Mouse (Mus musculus) ES-CJ7 (cell line): ENCODE data around the gene Exoc7.

Experiments used
- DNase-seq: peaks from one replicate; pipeline ENCODE4 v3.0.0; 2011; ENCODE audit warnings: low read depth, low spot score

Gene Exoc7

GRCm38 (mm10) chr11:116307019-116307725, at the start of gene Exoc7:
Gene Exoc7 (minus strand): TSS chr11:116307233.
- DNase-seq: no peak

GRCm38 (mm10) chr11:116354521-116354920, 47.5 kb upstream of the Exoc7 start:
- no peak for DNase-seq

DNA sequence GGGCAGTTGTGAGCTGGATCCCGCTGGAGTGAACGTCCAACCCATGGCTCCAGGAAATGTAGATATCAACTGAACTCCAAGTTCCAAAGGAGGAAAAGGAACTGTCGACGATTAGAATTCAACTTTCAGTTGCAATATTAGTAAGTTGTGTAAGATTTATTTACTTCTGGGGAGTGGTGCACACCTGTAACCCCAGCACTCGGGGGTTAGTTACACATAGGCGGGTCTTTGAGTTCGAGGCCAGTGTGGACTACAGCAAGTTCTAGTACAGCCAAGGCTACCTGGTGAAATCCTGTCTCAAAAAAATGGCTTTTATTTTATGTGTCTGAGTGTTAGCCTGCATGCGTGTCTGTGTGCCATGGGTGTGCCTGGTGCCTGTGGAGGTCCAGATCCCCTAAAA, 46.5 kb upstream of the Exoc7 start:
- no peak for DNase-seq

- peak; percentile 71 for DNase-seq
These were observed 44.3 kb upstream of the Exoc7 start for GRCm38 (mm10) chr11:116351294-116351693.

GRCm38 (mm10) chr11:116347955-116348354, 40.9 kb upstream of the Exoc7 start:
- no peak for DNase-seq

DNA sequence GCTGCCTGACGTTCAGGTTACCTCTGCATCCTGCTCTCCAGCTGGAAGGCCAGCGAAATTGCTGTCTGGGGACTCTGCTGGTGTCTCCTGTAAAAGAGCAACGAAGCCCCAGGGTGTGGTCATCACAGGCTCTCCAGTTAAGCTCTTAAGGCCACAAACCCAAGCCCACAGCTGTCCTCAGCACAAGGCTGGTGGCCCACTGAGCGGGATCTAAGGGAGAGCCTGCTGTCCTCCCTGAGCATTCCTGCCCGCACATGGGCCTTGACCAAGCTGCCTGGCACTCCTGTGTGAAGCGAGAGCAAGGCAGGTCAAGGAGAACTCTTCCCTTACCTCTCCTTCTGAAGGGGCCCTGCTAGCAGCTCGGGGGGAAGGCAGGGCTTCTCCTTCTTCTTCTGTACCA, 40.0 kb upstream of the Exoc7 start:
- no peak for DNase-seq

DNA sequence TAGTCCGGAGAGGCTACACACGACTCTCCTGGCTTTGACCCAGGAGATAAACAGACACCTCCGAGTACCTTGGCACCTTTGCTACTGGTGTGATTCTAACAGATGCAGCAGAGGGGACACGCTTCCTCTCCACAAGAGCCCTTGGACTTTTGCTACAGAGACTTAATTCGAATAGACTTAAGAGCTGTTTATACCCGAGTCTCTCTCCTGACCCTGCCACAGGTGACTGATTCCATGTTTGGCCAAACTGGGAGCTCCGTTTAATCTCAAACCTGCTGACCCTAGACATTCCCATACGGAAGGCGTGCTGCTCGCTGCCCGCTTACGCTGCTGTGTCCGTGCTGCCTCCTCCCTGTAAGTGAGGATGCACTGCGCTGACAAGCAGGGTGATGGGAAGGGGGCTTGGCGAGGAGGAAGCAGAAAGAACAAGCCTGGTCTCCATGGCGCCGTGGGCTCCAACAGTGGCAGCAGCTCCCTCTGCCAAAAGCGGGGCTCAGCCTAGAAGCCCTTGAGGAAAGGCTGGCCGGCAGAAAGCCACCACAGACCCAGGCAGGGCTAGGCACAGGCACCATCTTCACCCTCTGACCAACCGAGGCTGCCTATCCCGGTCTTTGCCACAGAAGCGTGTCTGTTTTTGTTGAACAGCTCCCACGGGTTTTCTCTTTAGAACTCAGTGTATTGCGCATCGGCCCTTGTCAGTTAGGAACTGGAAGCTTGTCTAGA, 35.2 kb upstream of the Exoc7 start:
- DNase-seq: no peak

DNA sequence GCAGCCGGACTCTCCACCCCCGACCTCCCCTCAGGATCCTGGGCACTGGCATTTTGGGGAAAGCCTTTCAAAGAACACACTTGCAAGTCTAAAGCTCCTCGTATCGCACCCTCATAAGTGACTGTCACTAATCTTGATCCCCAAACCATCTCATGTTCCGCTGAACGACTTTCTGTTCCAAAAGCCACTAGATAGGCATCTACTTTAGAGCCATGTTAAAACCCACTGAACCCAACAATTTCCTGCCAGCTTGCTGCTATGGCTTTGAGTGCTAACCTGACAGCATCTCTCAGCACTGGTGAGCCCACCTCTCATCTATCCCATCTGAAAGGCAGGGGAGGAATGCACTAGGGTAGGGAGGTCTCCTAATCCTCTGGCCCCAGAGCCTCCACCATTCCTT, 30.5 kb upstream of the Exoc7 start:
- no peak for DNase-seq

DNA sequence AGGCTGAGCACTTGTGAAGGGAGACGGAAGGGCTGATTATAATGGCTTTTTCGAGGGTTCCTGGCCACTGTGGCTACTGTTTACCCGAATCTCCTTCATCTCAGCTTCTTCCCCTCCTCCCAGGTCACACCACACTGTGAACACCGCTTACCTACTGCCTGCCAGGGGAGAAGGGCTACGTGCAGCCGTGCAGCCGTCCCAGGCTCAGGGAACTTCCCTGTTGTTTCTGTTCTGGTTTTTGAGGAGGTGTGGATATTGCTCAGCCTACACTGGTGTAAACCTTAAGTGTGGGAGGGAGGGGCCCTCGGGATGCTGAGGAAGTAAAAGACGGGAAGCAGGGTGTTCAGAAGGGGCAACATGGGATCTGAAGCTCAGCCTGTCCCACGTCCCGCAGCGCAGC, 30.0 kb upstream of the Exoc7 start:
- no peak for DNase-seq

- no peak for DNase-seq
These were observed 29.4 kb upstream of the Exoc7 start for GRCm38 (mm10) chr11:116336393-116336792.

DNA sequence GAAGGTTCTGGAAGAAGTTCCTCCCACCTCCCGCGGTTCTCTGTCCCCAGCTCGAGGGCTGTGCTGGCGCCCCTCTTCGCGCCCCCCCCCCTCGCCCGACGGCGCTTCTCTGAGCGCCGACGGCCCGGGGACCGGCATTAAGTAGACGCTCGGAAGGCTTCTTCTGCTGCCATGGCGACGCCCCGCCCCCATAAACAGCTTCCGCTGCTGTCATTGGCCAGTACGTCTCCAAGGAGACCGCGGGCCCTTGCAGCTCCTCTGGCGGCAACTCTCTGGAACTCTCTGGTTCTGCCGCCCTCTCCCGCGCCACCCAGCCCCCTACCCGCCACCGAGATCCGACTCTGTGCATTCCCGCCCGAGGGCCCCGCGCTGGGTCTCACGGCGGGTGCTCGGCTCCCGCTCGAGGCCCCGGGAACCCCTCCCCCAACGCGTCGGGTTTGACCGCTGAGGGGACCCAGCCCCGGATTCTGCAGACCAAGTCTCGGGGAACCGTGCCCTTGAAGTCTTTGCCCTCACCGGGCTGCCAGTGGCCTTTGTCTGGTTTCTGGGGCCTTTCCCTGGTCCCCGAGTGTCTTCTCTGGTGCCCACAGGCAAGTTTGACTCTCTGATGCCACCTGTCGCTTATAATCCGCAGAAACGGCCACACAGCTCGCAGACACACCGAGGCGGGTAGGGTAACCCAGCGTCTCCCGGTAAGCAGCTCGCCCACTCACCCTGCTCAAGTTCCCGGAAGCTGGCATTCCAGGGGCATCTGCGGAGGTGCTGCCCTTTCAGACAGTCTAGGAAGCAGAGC, 28.4 kb upstream of the Exoc7 start, which contains the start of gene Foxj1:
Gene Foxj1 (minus strand): TSS at position 156 of the 793 bp plus-strand sequence.
- peak; percentile 95 for DNase-seq

GRCm38 (mm10) chr11:116334417-116334782, 27.4 kb upstream of the Exoc7 start:
- DNase-seq: no peak

DNA sequence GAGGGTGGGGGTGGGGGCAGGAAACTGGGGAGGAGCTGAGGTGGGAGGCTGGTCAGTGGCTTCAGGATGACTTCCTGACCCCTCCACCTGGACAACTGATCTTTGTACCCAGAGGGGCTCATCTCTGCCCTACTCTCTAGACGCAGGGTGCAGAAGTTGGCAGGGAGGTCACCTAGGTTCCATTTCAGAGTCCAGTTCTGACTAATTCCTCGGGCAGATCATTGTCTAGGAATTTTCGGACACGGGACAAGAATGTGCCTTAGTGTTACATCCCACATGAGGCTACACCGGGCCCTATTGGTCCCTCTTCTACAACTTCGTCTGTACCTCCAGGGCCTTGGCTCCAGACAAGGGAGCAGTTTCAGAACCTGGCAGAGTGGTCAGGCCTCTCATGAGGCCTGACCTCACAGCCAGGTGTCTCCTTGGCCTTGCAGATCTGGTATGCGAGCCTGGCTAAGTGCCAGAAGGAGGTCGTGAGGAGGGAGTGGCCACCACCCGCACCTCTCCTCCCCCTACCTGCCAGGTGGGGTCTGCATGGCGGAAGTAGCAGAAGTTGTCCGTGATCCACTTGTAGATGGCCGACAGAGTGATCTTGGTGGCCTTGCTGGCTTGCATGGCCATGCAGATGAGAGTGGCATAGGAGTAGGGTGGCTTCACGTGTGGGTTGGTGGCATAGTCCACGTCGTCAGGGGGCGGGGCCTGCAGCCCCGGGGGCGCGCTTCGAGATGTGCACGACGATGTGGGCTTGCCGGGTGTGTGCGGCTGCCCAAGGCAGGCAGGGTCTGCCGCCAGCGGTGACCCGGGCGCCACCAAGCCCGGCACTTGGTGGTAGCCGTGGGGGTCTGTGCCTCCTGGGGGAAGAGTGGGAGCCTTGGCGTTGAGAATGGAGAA, 26.7 kb upstream of the Exoc7 start:
- peak; percentile 48 for DNase-seq

DNA sequence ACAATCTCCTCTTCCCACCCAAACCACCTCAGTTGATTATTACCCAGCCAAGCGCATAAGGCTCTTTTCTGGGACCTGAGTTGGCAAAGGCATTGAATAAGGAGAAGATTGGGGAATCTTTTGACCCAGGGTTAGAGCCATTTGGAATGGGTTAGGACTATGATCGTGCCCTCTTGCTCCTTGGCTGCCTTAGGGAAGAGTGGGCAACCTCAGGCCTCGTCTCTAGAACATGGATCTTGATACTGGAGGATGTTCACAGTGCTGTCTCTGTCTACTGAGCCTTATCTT, 25.9 kb upstream of the Exoc7 start:
- DNase-seq: no peak

GRCm38 (mm10) chr11:116332232-116332982, 25.4 kb upstream of the Exoc7 start:
- DNase-seq: no peak

DNA sequence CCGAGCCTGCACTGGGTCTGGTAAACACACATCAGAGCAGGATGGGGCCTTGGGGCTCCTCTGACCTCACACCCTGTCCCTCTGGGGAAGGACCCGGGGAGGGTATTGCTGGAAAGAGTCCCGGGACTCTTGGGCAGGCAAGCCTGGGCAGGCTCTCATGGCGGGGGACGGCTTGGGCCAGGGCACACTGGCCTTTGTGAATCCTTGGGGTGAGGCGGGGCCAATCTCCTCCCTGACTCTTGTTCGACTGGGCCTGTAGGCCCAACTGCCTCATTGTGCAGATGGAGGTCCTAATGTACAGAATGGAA, 23.1 kb upstream of the Exoc7 start:
- DNase-seq: no peak

- DNase-seq: peak; percentile 85
These were observed 22.5 kb upstream of the Exoc7 start for GRCm38 (mm10) chr11:116329314-116330210.

GRCm38 (mm10) chr11:116326963-116327603, 20.1 kb upstream of the Exoc7 start:
- peak; percentile 58 for DNase-seq
